Mouse (Mus musculus) E14TG2a.4 (cell line): ENCODE results near the gene Bpifa1.

Source experiments
- CTCF ChIP-seq: conservative IDR thresholded peaks from 2 replicates; pipeline ENCODE4 v1.5.1; 2014; ENCODE audit warnings: low read length
- NANOG ChIP-seq: IDR thresholded peaks from 2 replicates; pipeline ENCODE4 v1.6.1; 2014; ENCODE audit warnings: borderline replicate concordance, low read length, mixed read lengths
- POU5F1 ChIP-seq: IDR thresholded peaks from 2 replicates; pipeline ENCODE4 v1.6.1; 2014; ENCODE audit warnings: low read length, borderline replicate concordance

GRCm38 (mm10) chr2:154130120-154130519 is 12.6 kb upstream of the Bpifa1 start, which contains the start of gene Bpifa3:
- TF ChIP-seq CTCF (no peak), NANOG (no peak), POU5F1 (no peak)
